Mouse (Mus musculus) CH12.LX (cell line): ENCODE measurements at regions not wholly inside any gene's neighbourhood (a gene's known extent, or its start where the extent isn't known, plus 50 kb on each side); places are given as distances from the start of the nearest gene placed in this dataset.

Source experiments
- CHD2 ChIP-seq: IDR thresholded peaks from 2 replicates; pipeline ENCODE4 v1.6.1; 2011; ENCODE audit warnings: low read length, improper control_type of control experiment
- CTCF ChIP-seq, 2 experiments: IDR thresholded peaks in 1 of 2; conservative IDR thresholded peaks in 1 of 2; 2 replicates each; pipeline ENCODE4 v1.5.1; 2011 to 2012; ENCODE audit warnings: low read depth in 2 of 2, low read length in 2 of 2, improper control_type of control experiment in 1 of 2, inconsistent platforms in 1 of 2, mild to moderate bottlenecking in 1 of 2, moderate library complexity in 1 of 2
- ELF1 ChIP-seq: IDR thresholded peaks from 2 replicates; pipeline ENCODE4 v1.6.1; 2014; ENCODE audit warnings: low read depth, mild to moderate bottlenecking, inconsistent platforms, low read length, improper control_type of control experiment
- EP300 ChIP-seq: IDR thresholded peaks from 2 replicates; pipeline ENCODE4 v1.6.1; 2011; ENCODE audit warnings: low read length, improper control_type of control experiment
- KAT2A ChIP-seq: IDR thresholded peaks from 2 replicates; pipeline ENCODE4 v1.6.1; 2012; ENCODE audit warnings: low read length, improper control_type of control experiment, inconsistent platforms; ENCODE audit not compliant: insufficient replicate concordance
- MAFK ChIP-seq: IDR thresholded peaks from 2 replicates; pipeline ENCODE4 v1.6.1; 2011; ENCODE audit warnings: low read length, improper control_type of control experiment; ENCODE audit not compliant: insufficient replicate concordance
- MXI1 ChIP-seq: IDR thresholded peaks from 2 replicates; pipeline ENCODE4 v1.6.1; 2011; ENCODE audit warnings: mild to moderate bottlenecking, low read depth, low read length, improper control_type of control experiment
- PAX5 ChIP-seq: IDR thresholded peaks from 2 replicates; pipeline ENCODE4 v1.6.1; 2012; ENCODE audit warnings: low read length, inconsistent platforms, mixed read lengths
- POLR2A ChIP-seq: IDR thresholded peaks from 2 replicates; pipeline ENCODE4 v1.6.1; 2011; ENCODE audit warnings: low read depth, mild to moderate bottlenecking, improper control_type of control experiment, low read length
- USF2 ChIP-seq: conservative IDR thresholded peaks from 2 replicates; pipeline ENCODE4 v1.6.1; 2011; ENCODE audit warnings: low read depth, low read length, improper control_type of control experiment
- ZMIZ1 ChIP-seq: IDR thresholded peaks from 2 replicates; pipeline ENCODE4 v1.6.1; 2012; ENCODE audit warnings: low read depth, mild to moderate bottlenecking, inconsistent platforms, low read length, improper control_type of control experiment

- no peak for TF ChIP-seq CHD2
- TF ChIP-seq USF2: no peak
- TF ChIP-seq EP300: no peak
- TF ChIP-seq ELF1: no peak
- no peak for TF ChIP-seq CTCF (conservative IDR thresholded peaks at IDR 0.05 in 1 of 2, IDR thresholded peaks at IDR 0.05 in 1 of 2; ENCODE audit: low read depth in 2 of 2, low read length in 2 of 2)
- TF ChIP-seq POLR2A: no peak
- no peak for TF ChIP-seq ZMIZ1
- no peak for TF ChIP-seq KAT2A
- no peak for TF ChIP-seq MXI1
- TF ChIP-seq MAFK: no peak
- no peak for TF ChIP-seq PAX5
These were observed 263.6 kb downstream of the Adgrl2 start for GRCm38 (mm10) chr3:148726596-148727331.
